Mouse (Mus musculus): ENCODE results near the gene Casp12. TPM values are rescaled to one million over a fixed set of nuclear protein-coding genes. Genes with fewer than 3 reads are reported as not detected.

Casp12 gene
- total and polyA plus RNA-seq, 3 experiments, result 0.16 TPM; not detected in 2

DNA sequence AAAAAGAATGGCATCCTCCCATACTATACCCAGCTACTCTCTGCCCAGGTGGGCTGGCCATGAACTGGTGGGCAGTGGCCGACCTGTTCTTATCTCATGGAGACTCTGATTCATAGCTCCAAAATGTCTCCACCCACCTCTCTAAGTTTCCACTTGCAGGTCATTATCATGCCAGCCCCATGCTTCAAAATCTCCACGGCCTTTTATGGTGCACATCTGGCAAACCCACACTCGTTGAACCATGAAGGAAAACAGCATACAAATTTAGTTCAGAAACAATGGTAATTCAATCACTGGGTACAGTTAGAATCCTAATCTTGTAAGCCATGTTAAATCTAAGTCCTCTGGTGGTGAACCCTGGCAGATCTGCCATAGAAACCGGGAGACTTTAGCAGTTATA is 33.8 kb upstream of the Casp12 start:
- Histone ChIP-seq H3K9me3 (replicated peaks) (no peaks in the 10 kb centered on the region), H3K4me1 (ENCODE audit: insufficient read depth, low read depth, low read length) (no peaks in the 10 kb centered on the region), H3K36me3 (replicated peaks) (no peaks in the 10 kb centered on the region), H3K27me3 (ENCODE audit: insufficient read depth, low read length) (no peaks in the 10 kb centered on the region), H3K4me3 (ENCODE audit: low read depth, low read length) (no peak overlapping the region)
- TF ChIP-seq POLR2AphosphoS5 (IDR thresholded peaks at IDR 0.05; ENCODE audit: insufficient replicate concordance, low read depth, low read length), result no peak
- no peak for TF ChIP-seq GATA1 (IDR thresholded peaks at IDR 0.05; ENCODE audit: borderline replicate concordance, low read length)
- no peak for TF ChIP-seq GATA2 (IDR thresholded peaks at IDR 0.05; ENCODE audit: borderline replicate concordance, low read depth, low read length)
- TF ChIP-seq TAL1 (conservative IDR thresholded peaks at IDR 0.05; ENCODE audit: low read depth, low read length), result no peak
- TF ChIP-seq CTCF (IDR thresholded peaks at IDR 0.05; ENCODE audit: low read depth, low read length), result no peak
- ATAC-seq (ENCODE audit: extremely low read depth, insufficient number of reproducible peaks, low FRiP score, poor library complexity, severe bottlenecking) (no peak), DNase-seq (ENCODE audit: low spot score) (no peak)

DNA sequence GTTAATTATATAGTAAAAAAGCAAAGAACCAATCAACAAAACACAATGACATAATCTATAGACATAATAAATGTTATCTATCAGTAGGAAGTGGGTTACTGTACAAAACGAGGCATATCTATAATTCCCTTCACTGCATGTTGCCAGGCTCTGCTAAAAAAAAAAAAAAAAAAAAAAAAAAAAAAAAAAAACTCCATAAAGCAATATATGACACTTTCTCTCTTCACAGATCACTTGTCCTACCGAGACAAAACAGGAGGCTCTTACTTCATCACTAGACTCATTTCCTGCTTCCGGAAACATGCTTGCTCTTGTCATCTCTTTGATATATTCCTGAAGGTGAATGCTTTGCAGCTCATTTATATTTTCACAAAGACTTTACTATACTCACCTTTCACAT is 17.0 kb upstream of the Casp12 start:
- Histone ChIP-seq H3K4me3 (ENCODE audit: low read depth, low read length) (no peak overlapping the region), H3K27me3 (ENCODE audit: insufficient read depth, low read length) (no peaks in the 10 kb centered on the region), H3K36me3 (replicated peaks) (no peaks in the 10 kb centered on the region), H3K9me3 (replicated peaks) (no peaks in the 10 kb centered on the region), H3K4me1 (ENCODE audit: insufficient read depth, low read depth, low read length) (no peaks in the 10 kb centered on the region)
- no peak for ATAC-seq (ENCODE audit: extremely low read depth, insufficient number of reproducible peaks, low FRiP score, poor library complexity, severe bottlenecking)
- TF ChIP-seq TAL1 (conservative IDR thresholded peaks at IDR 0.05; ENCODE audit: low read depth, low read length), result no peak
- no peak for TF ChIP-seq POLR2AphosphoS5 (IDR thresholded peaks at IDR 0.05; ENCODE audit: insufficient replicate concordance, low read depth, low read length)
- TF ChIP-seq CTCF (IDR thresholded peaks at IDR 0.05; ENCODE audit: low read depth, low read length), result no peak
- no peak for TF ChIP-seq GATA1 (IDR thresholded peaks at IDR 0.05; ENCODE audit: borderline replicate concordance, low read length)
- TF ChIP-seq GATA2 (IDR thresholded peaks at IDR 0.05; ENCODE audit: borderline replicate concordance, low read depth, low read length), result no peak
- no peak for DNase-seq (ENCODE audit: low spot score)

DNA sequence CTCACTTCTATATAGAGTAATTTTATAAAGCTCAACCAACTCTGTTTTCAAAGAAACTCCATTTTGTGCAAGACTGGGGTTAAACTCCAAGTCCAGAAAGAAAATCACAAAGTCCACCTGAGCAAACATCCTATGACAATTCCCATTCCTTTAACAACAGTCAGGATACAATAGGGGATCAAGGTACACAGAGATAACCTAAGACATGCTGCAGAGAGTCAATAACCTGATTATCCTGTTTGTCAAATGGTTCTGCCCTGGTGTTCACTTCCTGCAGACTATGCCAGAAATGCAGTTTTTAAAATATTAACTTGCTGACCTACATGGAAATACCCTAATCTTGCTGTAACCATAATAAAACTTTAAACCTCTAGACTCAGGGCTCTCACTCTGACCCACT is 12.8 kb upstream of the Casp12 start:
- TF ChIP-seq GATA1 (IDR thresholded peaks at IDR 0.05; ENCODE audit: borderline replicate concordance, low read length) (no peak), TAL1 (conservative IDR thresholded peaks at IDR 0.05; ENCODE audit: low read depth, low read length) (no peak), GATA2 (IDR thresholded peaks at IDR 0.05; ENCODE audit: borderline replicate concordance, low read depth, low read length) (no peak), CTCF (IDR thresholded peaks at IDR 0.05; ENCODE audit: low read depth, low read length) (no peak), POLR2AphosphoS5 (IDR thresholded peaks at IDR 0.05; ENCODE audit: insufficient replicate concordance, low read depth, low read length) (no peak)
- H3K4me1 ChIP-seq (ENCODE audit: insufficient read depth, low read depth, low read length), result no peaks in the 10 kb centered on the region
- no peak overlapping the region for H3K4me3 ChIP-seq (ENCODE audit: low read depth, low read length)
- H3K27me3 ChIP-seq (ENCODE audit: insufficient read depth, low read length), result no peaks in the 10 kb centered on the region
- H3K9me3 ChIP-seq (replicated peaks), result no peaks in the 10 kb centered on the region
- ATAC-seq (ENCODE audit: extremely low read depth, insufficient number of reproducible peaks, low FRiP score, poor library complexity, severe bottlenecking), result no peak
- no peaks in the 10 kb centered on the region for H3K36me3 ChIP-seq (replicated peaks)
- no peak for DNase-seq (ENCODE audit: low spot score)

DNA sequence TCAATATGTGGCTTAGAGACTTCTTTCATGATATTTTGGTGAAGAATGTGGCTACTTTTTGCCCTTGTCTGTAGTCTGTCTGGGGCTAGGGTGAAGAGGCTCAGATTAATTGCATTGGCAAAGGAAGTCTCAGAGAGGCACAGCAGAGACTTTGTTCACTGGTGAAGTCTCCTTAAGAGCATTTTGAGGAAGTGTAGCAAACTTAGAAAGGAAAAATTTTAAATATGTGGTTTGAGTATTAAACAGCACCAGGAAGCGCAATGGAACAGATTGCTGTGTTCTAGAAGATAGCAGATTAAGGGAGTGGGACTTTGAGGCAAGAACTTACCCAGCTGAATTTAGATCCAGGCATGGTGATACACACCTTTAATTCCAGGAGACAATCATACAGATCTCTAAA is 11.8 kb upstream of the Casp12 start:
- Histone ChIP-seq H3K9me3 (replicated peaks) (no peaks in the 10 kb centered on the region), H3K36me3 (replicated peaks) (no peaks in the 10 kb centered on the region), H3K4me1 (ENCODE audit: insufficient read depth, low read depth, low read length) (no peaks in the 10 kb centered on the region), H3K4me3 (ENCODE audit: low read depth, low read length) (no peak overlapping the region), H3K27me3 (ENCODE audit: insufficient read depth, low read length) (no peaks in the 10 kb centered on the region)
- ATAC-seq (ENCODE audit: extremely low read depth, insufficient number of reproducible peaks, low FRiP score, poor library complexity, severe bottlenecking) (no peak), DNase-seq (ENCODE audit: low spot score) (no peak)
- no peak for TF ChIP-seq CTCF (IDR thresholded peaks at IDR 0.05; ENCODE audit: low read depth, low read length)
- TF ChIP-seq POLR2AphosphoS5 (IDR thresholded peaks at IDR 0.05; ENCODE audit: insufficient replicate concordance, low read depth, low read length), result no peak
- no peak for TF ChIP-seq GATA1 (IDR thresholded peaks at IDR 0.05; ENCODE audit: borderline replicate concordance, low read length)

DNA sequence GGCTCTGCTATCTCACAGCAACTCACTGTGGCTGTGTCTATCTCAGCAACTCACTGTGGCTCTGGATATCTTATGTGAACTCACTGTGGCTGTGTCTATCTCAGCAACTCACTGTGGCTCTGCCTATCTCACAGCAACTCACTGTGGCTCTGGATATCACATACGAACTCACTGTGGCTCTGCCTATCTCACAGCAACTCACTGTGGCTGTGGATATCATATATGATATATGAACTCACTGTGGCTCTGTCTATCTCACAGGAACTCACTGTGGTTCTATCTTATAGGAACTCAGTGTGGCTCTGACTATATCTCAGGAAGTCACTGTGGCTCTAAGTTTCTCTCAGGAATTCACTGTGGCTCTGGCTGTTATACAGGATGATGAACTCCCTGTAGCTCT is 2.1 kb upstream of the Casp12 start:
- ATAC-seq (ENCODE audit: extremely low read depth, insufficient number of reproducible peaks, low FRiP score, poor library complexity, severe bottlenecking), result no peak
- Histone ChIP-seq H3K27me3 (ENCODE audit: insufficient read depth, low read length) (no peaks in the 10 kb centered on the region), H3K4me1 (ENCODE audit: insufficient read depth, low read depth, low read length) (no peaks in the 10 kb centered on the region), H3K4me3 (ENCODE audit: low read depth, low read length) (no peak overlapping the region), H3K36me3 (replicated peaks) (no peaks in the 10 kb centered on the region), H3K9me3 (replicated peaks) (no peaks in the 10 kb centered on the region)
- no peak for DNase-seq (ENCODE audit: low spot score)
- TF ChIP-seq POLR2AphosphoS5 (IDR thresholded peaks at IDR 0.05; ENCODE audit: insufficient replicate concordance, low read depth, low read length) (no peak), GATA2 (IDR thresholded peaks at IDR 0.05; ENCODE audit: borderline replicate concordance, low read depth, low read length) (no peak), TAL1 (conservative IDR thresholded peaks at IDR 0.05; ENCODE audit: low read depth, low read length) (no peak)

DNA sequence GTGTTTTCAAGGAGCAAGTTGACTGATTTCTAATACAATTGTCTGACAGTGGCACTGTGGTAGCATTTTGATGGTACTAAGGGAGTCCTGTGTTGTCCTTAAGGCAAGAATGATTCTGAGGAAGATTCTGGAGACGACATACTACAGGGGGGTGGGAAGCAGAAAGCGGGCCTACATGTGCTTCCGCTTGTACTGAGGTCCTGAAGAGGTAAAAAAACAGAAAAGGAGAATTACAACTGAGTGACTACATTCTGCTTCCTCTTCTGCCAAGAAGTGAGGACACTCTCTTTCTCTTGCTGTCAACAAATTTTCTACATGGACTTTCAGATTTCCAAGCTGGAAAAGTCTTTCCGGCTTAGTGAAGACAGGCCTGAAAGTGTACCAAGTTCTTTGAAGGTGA is 1.1 kb upstream of the Casp12 start:
- Histone ChIP-seq H3K4me1 (ENCODE audit: insufficient read depth, low read depth, low read length) (no peaks in the 10 kb centered on the region), H3K4me3 (ENCODE audit: low read depth, low read length) (no peak overlapping the region), H3K9me3 (replicated peaks) (no peaks in the 10 kb centered on the region), H3K27me3 (ENCODE audit: insufficient read depth, low read length) (no peaks in the 10 kb centered on the region), H3K36me3 (replicated peaks) (no peaks in the 10 kb centered on the region)
- no peak for TF ChIP-seq GATA1 (IDR thresholded peaks at IDR 0.05; ENCODE audit: borderline replicate concordance, low read length)
- no peak for TF ChIP-seq GATA2 (IDR thresholded peaks at IDR 0.05; ENCODE audit: borderline replicate concordance, low read depth, low read length)
- TF ChIP-seq POLR2AphosphoS5 (IDR thresholded peaks at IDR 0.05; ENCODE audit: insufficient replicate concordance, low read depth, low read length), result no peak
- no peak for TF ChIP-seq TAL1 (conservative IDR thresholded peaks at IDR 0.05; ENCODE audit: low read depth, low read length)
- TF ChIP-seq CTCF (IDR thresholded peaks at IDR 0.05; ENCODE audit: low read depth, low read length), result no peak
- DNase-seq (ENCODE audit: low spot score) (no peak), ATAC-seq (ENCODE audit: extremely low read depth, insufficient number of reproducible peaks, low FRiP score, poor library complexity, severe bottlenecking) (no peak)

DNA sequence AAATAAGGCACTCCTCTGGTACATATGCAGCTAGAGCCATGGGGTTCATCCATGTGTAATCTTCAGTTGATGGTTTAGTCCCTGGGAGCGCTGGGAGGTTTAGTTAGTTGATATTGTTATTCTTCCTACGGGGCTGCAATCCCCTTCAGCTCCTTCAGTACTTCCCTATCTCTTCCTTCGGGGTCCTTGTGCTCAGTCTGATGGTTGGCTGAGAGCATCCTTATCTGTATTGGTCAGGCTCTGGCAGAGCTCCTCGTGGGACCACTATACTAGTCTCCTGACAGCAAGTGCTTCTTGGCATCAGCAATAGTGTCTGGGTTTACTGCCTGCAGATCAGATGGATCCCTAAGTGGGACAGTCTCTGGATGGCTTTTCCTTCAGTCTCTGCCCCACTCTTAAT is 2.2 kb downstream of the Casp12 start:
- TF ChIP-seq GATA1 (IDR thresholded peaks at IDR 0.05; ENCODE audit: borderline replicate concordance, low read length) (no peak), GATA2 (IDR thresholded peaks at IDR 0.05; ENCODE audit: borderline replicate concordance, low read depth, low read length) (no peak), CTCF (IDR thresholded peaks at IDR 0.05; ENCODE audit: low read depth, low read length) (no peak), TAL1 (conservative IDR thresholded peaks at IDR 0.05; ENCODE audit: low read depth, low read length) (no peak), POLR2AphosphoS5 (IDR thresholded peaks at IDR 0.05; ENCODE audit: insufficient replicate concordance, low read depth, low read length) (no peak)
- H3K4me3 ChIP-seq (ENCODE audit: low read depth, low read length), result no peak overlapping the region
- H3K9me3 ChIP-seq (replicated peaks), result no peaks in the 10 kb centered on the region
- DNase-seq (ENCODE audit: low spot score) (no peak), ATAC-seq (ENCODE audit: extremely low read depth, insufficient number of reproducible peaks, low FRiP score, poor library complexity, severe bottlenecking) (no peak)
- no peaks in the 10 kb centered on the region for H3K36me3 ChIP-seq (replicated peaks)
- no peaks in the 10 kb centered on the region for H3K4me1 ChIP-seq (ENCODE audit: insufficient read depth, low read depth, low read length)
- no peaks in the 10 kb centered on the region for H3K27me3 ChIP-seq (ENCODE audit: insufficient read depth, low read length)
